Mouse (Mus musculus) liver, postnatal 0 days (tissue): Measurements from ENCODE around the gene Hpn. TPM values are rescaled to one million over a fixed set of nuclear protein-coding genes. Genes with fewer than 3 reads are reported as not detected.

Source experiments
- ATAC-seq: fragments of 200-750 bp; cut with Nextera tagmentation; 2 replicates; pipeline ENCODE4 v1.8.0; 2017; ENCODE audit warnings: mild to moderate bottlenecking, moderate library complexity
- DNase-seq: peaks from one replicate; pipeline ENCODE4 v3.0.0-alpha.2; 2016
- H3K27ac ChIP-seq: fragments of 300-500 bp; sonication (generic); 2 replicates; pipeline ENCODE4 v1.5.1; 2014; ENCODE audit warnings: antibody characterized with exemption, moderate library complexity, mild to moderate bottlenecking, low read depth
- H3K27me3 ChIP-seq: fragments of 300-500 bp; sonication (generic); 2 replicates; pipeline ENCODE4 v1.6.1; 2014; ENCODE audit warnings: low read length, control low read depth, mixed read lengths; ENCODE audit not compliant: insufficient read depth
- H3K36me3 ChIP-seq: fragments of 300-500 bp; sonication (generic); replicated peaks from 2 replicates; pipeline ENCODE4 v1.6.1; 2014; ENCODE audit warnings: mild to moderate bottlenecking, control low read depth, low read length, moderate library complexity, mixed read lengths; ENCODE audit not compliant: insufficient read depth
- H3K4me1 ChIP-seq: fragments of 300-500 bp; sonication (generic); 2 replicates; pipeline ENCODE4 v1.6.1; 2014; ENCODE audit warnings: antibody characterized with exemption, mild to moderate bottlenecking, control low read depth; ENCODE audit not compliant: insufficient read depth
- H3K4me2 ChIP-seq: fragments of 300-500 bp; sonication (generic); 2 replicates; pipeline ENCODE4 v1.6.1; 2014; ENCODE audit warnings: low read depth, mild to moderate bottlenecking, low read length, moderate library complexity, mixed read lengths
- H3K4me3 ChIP-seq: fragments of 300-500 bp; sonication (generic); 2 replicates; pipeline ENCODE4 v1.5.1; 2014; ENCODE audit warnings: low read depth, low read length
- H3K9ac ChIP-seq: fragments of 300-500 bp; sonication (generic); replicated peaks from 2 replicates; pipeline ENCODE4 v1.6.1; 2014; ENCODE audit warnings: mild to moderate bottlenecking, moderate library complexity
- H3K9me3 ChIP-seq: fragments of 300-500 bp; sonication (generic); 2 replicates; pipeline ENCODE4 v1.6.1; 2016; ENCODE audit warnings: mild to moderate bottlenecking, control low read depth, low read length, mixed read lengths
- CTCF ChIP-seq: sonication (generic); IDR thresholded peaks from 2 replicates; pipeline ENCODE4 v1.5.1; 2016; ENCODE audit warnings: antibody characterized with exemption, low read depth
- EP300 ChIP-seq: IDR thresholded peaks from 2 replicates; pipeline ENCODE4 v1.6.1; 2016; ENCODE audit warnings: antibody characterized with exemption, low read depth, mild to moderate bottlenecking
- WGBS: fragments of 180-500 bp; shearing (Covaris S2); extraction: QIAGEN DNeasy Blood & Tissue Kit; methylation state at CpG from one replicate; pipeline ENCODE4 v1.1.7; 2014; ENCODE audit not compliant: insufficient replicate concordance; 5-methylcytosine and 5-hydroxymethylcytosine counted together
- polyA plus RNA-seq: library from polyadenylated mRNA; unstranded; fragments of >200 nt; fragmentation: Nextera tagmentation; extraction: Ambion mirVana; gene quantifications from 2 replicates; pipeline ENCODE4 v1.2.1, GENCODE M21; 2015

Gene Hpn
- polyA plus RNA-seq, 1 experiment from 2014 or later, result 250 TPM

DNA sequence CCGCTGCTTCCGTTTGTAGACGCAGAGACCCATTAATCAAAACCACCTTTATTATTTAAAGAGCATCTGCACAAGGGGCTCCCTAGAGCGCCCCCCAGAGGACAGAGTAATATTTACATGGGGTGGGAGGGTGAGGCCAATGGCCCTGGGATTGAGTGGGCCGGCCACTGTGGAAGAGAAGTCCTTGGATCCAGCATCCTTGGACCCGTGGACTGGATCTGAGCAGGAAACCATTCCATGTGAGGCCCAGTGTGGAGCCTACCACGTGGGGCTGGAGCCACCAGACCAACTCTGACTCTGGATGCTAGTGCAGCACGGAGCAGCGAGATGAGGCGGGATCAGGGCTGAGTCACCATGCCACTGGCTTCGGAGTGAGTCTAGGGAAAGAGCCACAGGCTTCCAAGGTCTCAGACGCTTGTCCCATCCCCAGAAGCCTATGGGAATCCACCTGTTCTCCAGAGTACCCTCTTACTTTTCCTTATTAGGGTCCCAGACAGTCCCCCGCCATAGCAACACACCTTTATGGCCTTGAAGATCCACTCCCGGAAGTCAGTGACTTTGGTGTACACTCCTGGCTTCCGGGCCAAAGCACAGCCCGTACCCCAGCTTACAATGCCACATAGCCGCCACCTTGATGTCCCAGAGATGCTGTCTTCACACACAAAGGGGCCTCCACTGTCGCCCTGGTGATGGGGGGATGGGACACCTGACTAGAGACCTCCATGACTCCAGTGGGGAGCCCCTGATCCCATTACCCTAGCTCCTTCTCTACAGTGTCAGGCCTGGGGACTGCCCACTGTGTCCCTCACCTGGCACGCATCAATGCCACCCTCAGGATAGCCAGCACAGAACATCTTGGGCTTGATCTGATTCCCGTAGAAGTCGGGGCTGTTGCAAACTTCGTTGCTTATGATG is 16.1 kb downstream of the Hpn start:
- H3K27me3 ChIP-seq, result no peaks in the 10 kb centered on the region

DNA sequence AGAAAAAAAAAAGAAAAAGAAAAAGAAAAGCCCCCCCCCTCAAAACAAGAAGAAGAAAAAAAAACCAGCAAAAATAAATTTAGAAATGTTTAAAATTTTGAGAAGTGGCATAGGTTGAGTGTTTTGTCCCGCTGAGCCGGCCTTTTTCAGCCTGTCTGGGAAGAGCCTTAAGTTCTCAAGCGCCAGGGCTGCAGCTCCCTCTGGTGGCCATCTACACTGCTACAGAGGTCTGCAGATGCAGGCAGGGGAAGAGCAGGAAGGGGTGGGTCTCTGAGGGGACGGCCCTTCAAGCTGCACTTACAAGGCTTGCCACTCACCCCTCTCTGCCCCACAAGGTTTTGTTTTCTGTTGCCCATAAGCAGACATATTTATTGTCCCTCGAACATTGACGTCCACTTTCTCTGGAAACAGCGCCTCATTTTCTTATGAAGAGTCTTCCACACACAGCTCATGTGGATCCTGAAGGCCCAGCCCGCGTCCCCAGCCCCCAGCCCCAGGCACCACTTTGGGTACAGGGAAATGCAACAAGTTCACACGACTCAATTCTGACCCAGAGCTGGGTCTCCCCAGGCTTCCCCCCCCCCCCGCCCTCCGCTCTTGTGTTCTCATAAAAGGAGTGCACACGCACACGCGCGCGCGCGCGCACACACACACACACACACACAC is 17.4 kb downstream of the Hpn start:
- 39% methylated on average over 16 of the region's 20 CpGs for WGBS
- Histone ChIP-seq H3K9ac (no peak overlapping the region), H3K4me2 (peak overlapping the region; percentile 51), H3K36me3 (0 out of 2 replicates have a peak, but pooled peaks cover 3% of the 10 kb centered on the region), H3K9me3 (no peaks in the 10 kb centered on the region), H3K4me3 (no peak overlapping the region), H3K27me3 (no peaks in the 10 kb centered on the region), H3K4me1 (0 out of 2 replicates have a peak, but pooled peaks cover 2% of the 10 kb centered on the region), H3K27ac (no peak overlapping the region)
- peak; percentile 86 for ATAC-seq
- no peak for TF ChIP-seq EP300
- TF ChIP-seq CTCF, result peak; percentile 94
- DNase-seq, result peak; percentile 87

More for the DNA sequence above, 16.1 kb downstream of the Hpn start:
- H3K4me1 ChIP-seq, result 0 out of 2 replicates have a peak, but pooled peaks cover 2% of the 10 kb centered on the region
- peak; percentile 14; the same call in 1 of the 2 replicates for ATAC-seq
- H3K9me3 ChIP-seq, result no peaks in the 10 kb centered on the region
- WGBS, result 75% methylated on average over 22 of the region's 22 CpGs
- TF ChIP-seq EP300, result no peak
- TF ChIP-seq CTCF, result peak; percentile 16; the same call in 1 of the 2 replicates
- peak; percentile 41 for DNase-seq
- no peak overlapping the region for H3K4me3 ChIP-seq
- H3K9ac ChIP-seq, result no peak overlapping the region
- H3K36me3 ChIP-seq, result 0 out of 2 replicates have a peak, but pooled peaks cover 3% of the 10 kb centered on the region
- no peak overlapping the region for H3K27ac ChIP-seq
- no peak overlapping the region for H3K4me2 ChIP-seq

DNA sequence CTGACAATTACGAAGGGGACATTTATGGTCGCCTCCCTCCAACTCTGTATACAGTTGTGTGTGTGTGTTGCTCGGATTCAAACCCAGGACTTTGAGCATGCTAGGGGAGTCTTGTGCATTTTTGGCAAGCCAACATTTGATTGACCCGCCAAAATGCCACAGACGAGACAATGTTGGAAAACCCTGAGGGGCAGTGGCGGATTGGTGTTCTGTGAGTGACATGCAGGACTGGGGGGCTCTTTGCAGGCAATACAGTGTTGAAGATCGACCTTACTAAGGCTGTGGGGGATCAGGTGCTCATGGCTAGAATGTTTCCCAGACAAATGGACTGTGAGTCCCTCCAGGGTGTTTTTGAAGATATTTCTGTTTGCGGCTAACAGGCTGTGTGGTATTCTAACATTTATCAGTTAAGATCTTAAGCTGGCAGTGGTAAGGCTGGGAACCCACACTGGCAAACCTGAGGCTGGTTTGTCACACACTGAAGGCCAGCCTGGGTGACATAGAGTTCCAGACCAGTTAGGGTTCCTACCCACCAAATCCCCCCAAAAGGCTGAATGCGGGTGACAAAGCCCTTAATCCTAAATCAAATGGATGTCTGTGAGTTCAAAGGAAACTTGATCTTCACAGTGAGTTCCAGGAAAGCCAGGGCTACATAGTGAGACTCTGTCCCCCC is 18.1 kb downstream of the Hpn start:
- Histone ChIP-seq H3K4me2 (no peak overlapping the region), H3K36me3 (no peaks in the 10 kb centered on the region), H3K4me3 (no peak overlapping the region), H3K9me3 (no peaks in the 10 kb centered on the region), H3K4me1 (0 out of 2 replicates have a peak, but pooled peaks cover 2% of the 10 kb centered on the region), H3K9ac (no peak overlapping the region), H3K27me3 (no peaks in the 10 kb centered on the region), H3K27ac (no peak overlapping the region)
- DNase-seq, result no peak
- TF ChIP-seq EP300, result no peak
- no peak for TF ChIP-seq CTCF
- WGBS, result 73% methylated on average over 9 of the region's 9 CpGs
- no peak for ATAC-seq

DNA sequence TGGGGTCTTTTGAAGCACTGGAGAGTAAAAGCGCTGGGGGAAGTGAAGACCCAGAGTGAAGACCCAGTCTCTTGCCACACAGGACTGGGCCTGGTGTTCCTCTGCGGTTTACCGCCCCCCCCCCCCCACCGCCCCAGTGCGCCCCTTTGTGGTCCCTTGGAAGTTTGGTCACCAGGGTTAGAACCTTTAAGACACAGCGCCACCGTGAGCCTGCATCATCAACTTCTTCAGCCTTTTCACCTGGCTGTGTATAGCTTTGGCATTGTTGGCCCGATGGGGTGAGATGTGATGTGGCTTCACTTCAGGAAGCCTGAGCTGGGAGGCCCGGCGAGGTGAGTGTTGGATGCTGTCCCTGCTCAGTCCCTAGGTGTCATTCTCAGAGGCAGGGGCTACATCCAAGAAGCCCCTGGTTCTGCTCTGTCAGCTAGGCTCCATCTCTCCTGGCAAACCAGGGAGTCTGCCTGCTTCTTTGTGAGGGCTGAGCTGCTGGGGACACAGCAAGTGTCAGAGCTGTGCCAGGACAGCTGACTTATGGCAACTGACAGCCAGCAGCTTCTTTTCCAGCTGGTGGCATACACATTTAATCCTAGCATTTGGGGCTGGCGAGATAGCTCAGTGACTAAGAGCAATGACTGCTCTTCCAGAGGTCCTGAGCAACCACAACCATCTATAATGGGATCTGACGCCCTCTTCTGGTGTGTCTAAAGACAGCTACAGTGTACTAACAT is 20.2 kb downstream of the Hpn start:
- TF ChIP-seq EP300 (no peak), CTCF (peak; percentile 44)
- WGBS, result 29% methylated on average over 12 of the region's 12 CpGs
- DNase-seq, result no peak
- Histone ChIP-seq H3K36me3 (no peaks in the 10 kb centered on the region), H3K27me3 (no peaks in the 10 kb centered on the region), H3K4me2 (no peak overlapping the region), H3K9me3 (0 out of 2 replicates have a peak, but pooled peaks cover 2% of the 10 kb centered on the region), H3K4me1 (0 out of 2 replicates have a peak, but pooled peaks cover 2% of the 10 kb centered on the region), H3K4me3 (no peak overlapping the region), H3K27ac (no peak overlapping the region), H3K9ac (no peak overlapping the region)
- ATAC-seq, result no peak

DNA sequence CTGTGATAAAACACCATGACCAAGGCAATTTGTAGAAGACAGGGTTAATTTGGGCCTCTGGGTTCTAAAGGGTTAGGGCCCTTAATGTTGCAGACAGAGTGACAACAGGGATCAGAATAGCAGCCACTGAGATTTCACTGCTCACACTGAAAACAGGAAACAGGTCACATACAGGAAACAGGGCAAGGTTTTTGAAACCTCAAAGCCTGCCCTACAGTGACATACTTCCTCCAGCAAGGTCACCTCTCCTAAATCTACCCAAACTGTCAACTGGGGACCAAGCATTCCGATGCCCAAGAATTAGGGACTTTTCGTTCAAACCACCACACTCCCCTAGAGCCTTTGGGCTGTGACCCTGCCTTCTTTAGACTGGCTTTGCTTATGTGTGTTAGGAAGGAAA is 25.4 kb downstream of the Hpn start:
- TF ChIP-seq EP300 (no peak), CTCF (no peak)
- Histone ChIP-seq H3K4me2 (no peak overlapping the region), H3K4me3 (no peak overlapping the region), H3K4me1 (peaks cover 12% of the 10 kb centered on the region), H3K27ac (peak overlapping the region; percentile 44), H3K27me3 (no peaks in the 10 kb centered on the region), H3K9ac (no peak overlapping the region), H3K9me3 (0 out of 2 replicates have a peak, but pooled peaks cover 2% of the 10 kb centered on the region), H3K36me3 (no peaks in the 10 kb centered on the region)
- DNase-seq (no peak), ATAC-seq (peak; percentile 38; the same call in 1 of the 2 replicates)
- WGBS, result 22% methylated on average over 2 of the region's 2 CpGs
